Mouse (Mus musculus): Measurements from ENCODE around the gene Stac3. TPM values are rescaled to one million over a fixed set of nuclear protein-coding genes. Genes with fewer than 3 reads are reported as not detected.

Gene Stac3
- polyA plus RNA-seq, 1 experiment from 2014 or later = 0.31 TPM

DNA sequence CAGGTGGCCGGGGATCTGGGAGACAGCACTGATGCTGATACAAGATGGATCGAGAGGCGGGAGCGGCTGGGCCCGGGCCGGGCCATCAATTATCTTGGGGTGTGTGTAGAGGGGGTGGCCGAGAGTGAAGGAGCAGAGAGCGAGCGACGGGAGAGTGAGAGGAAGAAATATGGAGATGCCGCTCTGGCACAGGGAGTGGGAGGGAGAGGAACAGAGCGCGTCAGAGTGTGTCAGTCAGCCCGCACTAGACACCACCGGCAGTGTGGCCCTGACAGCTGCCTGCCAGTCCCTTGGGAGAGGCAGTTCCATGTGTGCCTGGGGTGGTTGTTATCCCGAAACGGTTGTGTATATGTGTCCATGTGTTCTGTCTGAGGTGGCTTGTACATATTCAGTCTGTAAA, 26.0 kb downstream of the Stac3 start:
- ATAC-seq (ENCODE audit: low read depth) = peak; percentile 53
- Histone ChIP-seq H3K4me2 (ENCODE audit: low read depth, low read length) (peak overlapping the region; percentile 86), H3K36me3 (ENCODE audit: control insufficient read depth, insufficient read depth, low read length) (no peaks in the 10 kb centered on the region), H3K27me3 (ENCODE audit: control insufficient read depth, insufficient read depth, low read length) (no peaks in the 10 kb centered on the region), H3K9ac (replicated peaks; ENCODE audit: low read depth, low read length) (peak overlapping the region; percentile 42), H3K4me1 (ENCODE audit: control insufficient read depth, insufficient read depth, low read length) (peaks cover 69% of the 10 kb centered on the region), H3K9me3 (ENCODE audit: control insufficient read depth, low read length) (no peaks in the 10 kb centered on the region), H3K4me3 (ENCODE audit: low read depth, low read length) (peak overlapping the region; percentile 3; the same call in 1 of the 2 replicates), H3K27ac (ENCODE audit: low read depth, low read length) (peak overlapping the region; percentile 84)
- WGBS = 2% methylated on average over 17 of the region's 17 CpGs

DNA sequence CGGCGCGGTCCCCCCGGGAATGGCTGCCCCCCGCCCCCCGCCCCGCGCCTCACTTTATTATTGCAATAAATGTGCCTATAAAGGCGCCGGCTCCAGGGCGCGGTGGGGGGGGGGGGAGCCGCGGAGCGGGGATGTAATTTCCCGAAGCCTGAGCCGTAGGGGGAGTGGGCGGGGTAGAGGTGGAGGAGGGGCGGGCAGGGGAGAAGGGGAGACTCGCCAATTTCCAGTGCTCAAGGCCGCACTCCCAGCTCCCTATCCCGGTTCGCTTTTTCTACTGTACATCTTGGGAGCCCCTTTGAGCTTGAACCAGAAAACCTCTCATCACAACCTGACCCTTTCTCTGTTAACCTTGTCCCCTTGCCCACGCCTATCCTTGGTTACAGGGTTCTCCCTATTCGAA, 29.5 kb downstream of the Stac3 start:
- H3K9me3 ChIP-seq (ENCODE audit: control insufficient read depth, low read length) = no peaks in the 10 kb centered on the region
- H3K27ac ChIP-seq (ENCODE audit: low read depth, low read length) = peak overlapping the region; percentile 84
- H3K9ac ChIP-seq (replicated peaks; ENCODE audit: low read depth, low read length) = peak overlapping the region; percentile 48
- H3K27me3 ChIP-seq (ENCODE audit: control insufficient read depth, insufficient read depth, low read length) = no peaks in the 10 kb centered on the region
- H3K4me3 ChIP-seq (ENCODE audit: low read depth, low read length) = peak overlapping the region; percentile 67
- no peaks in the 10 kb centered on the region for H3K36me3 ChIP-seq (ENCODE audit: control insufficient read depth, insufficient read depth, low read length)
- peaks cover 80% of the 10 kb centered on the region for H3K4me1 ChIP-seq (ENCODE audit: control insufficient read depth, insufficient read depth, low read length)
- WGBS = under 1% methylated on average over 21 of the region's 25 CpGs
- peak overlapping the region; percentile 86 for H3K4me2 ChIP-seq (ENCODE audit: low read depth, low read length)
- peak; percentile 3; the same call in 1 of the 2 replicates for ATAC-seq (ENCODE audit: low read depth)

DNA sequence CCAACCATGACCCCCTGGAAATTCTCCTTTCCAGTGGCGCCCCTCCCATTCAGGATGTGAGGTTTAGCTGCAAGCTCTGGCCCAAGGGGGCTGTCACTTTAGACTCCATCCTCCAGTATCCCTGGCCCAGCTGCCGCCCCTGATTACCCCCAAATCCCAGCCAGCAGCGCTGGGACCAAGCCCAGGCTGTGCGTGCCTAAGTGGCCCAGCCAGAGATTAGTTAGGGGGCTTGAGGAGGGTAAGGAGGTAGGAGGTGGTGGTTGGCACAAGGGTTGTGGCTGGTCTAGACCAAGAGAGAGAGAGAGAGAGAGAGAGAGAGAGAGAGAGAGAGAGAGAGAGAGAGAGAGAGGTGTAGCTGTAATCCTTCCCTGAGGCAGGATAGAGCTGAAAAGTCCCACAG, 30.1 kb downstream of the Stac3 start:
- Histone ChIP-seq H3K9ac (replicated peaks; ENCODE audit: low read depth, low read length) (peak overlapping the region; percentile 48), H3K4me2 (ENCODE audit: low read depth, low read length) (peak overlapping the region; percentile 86), H3K4me3 (ENCODE audit: low read depth, low read length) (peak overlapping the region; percentile 67), H3K9me3 (ENCODE audit: control insufficient read depth, low read length) (no peaks in the 10 kb centered on the region), H3K4me1 (ENCODE audit: control insufficient read depth, insufficient read depth, low read length) (peaks cover 80% of the 10 kb centered on the region), H3K36me3 (ENCODE audit: control insufficient read depth, insufficient read depth, low read length) (no peaks in the 10 kb centered on the region), H3K27me3 (ENCODE audit: control insufficient read depth, insufficient read depth, low read length) (no peaks in the 10 kb centered on the region), H3K27ac (ENCODE audit: low read depth, low read length) (peak overlapping the region; percentile 84)
- no peak for ATAC-seq (ENCODE audit: low read depth)
- 0% methylated on average over 4 of the region's 4 CpGs for WGBS

DNA sequence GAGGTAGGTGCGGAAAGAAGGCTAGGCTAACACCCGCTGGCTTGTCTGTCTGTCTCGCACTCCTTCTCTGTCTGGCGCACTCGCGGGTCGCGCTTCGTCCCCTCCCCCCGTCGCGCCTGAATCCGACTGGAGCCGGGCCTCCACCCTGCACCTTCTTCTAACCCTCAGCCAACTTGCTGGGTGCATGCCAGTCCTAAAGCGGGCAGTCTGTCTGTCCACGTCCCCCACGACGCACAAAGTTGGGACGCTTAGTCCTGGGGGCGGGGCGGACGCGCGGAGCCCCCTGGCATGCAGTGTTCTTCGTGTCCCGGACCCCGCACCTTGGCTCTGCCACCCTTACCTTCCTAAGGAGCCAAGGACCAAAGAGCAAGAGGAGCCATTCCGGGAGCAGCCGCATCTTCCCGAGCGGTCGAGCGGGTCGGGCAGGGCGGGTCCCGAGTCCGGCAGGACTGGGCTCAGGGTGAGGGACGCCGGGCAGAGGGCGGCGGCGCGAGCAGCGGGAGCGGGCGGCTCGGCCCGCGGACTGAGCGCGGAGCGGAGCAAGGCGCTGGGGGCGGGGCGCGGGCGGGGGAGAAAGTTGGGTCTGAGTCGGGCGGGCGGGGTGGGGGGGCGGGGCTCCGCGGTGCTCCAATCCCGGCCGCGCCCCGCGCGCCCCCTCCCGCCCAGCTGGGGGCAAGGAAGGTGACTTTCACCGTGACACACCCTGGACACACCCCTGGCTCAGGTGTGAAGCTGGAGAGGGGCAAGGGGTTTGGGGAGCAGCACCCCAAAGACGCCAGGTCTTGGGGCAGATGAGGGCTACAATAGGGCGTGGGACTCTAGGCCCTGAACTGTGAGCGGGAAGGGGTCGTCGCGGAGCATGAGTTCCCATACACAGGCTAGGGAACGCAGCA, 32.8 kb downstream of the Stac3 start, which contains the start of gene Nxph4:
Gene Nxph4 (minus strand): TSS at position 524 of the 893 bp plus-strand sequence.
- peaks cover 11% of the 10 kb centered on the region; the same call in 1 of the 2 replicates for H3K36me3 ChIP-seq (ENCODE audit: control insufficient read depth, insufficient read depth, low read length)
- peak within 1 kb of the TSS; percentile 86 for H3K4me2 ChIP-seq (ENCODE audit: low read depth, low read length)
- H3K27me3 ChIP-seq (ENCODE audit: control insufficient read depth, insufficient read depth, low read length) = no peaks in the 10 kb centered on the region
- WGBS = 0% methylated on average over 43 of the region's 78 CpGs
- H3K4me3 ChIP-seq (ENCODE audit: low read depth, low read length) = peak within 1 kb of the TSS; percentile 67
- H3K9ac ChIP-seq (replicated peaks; ENCODE audit: low read depth, low read length) = peak within 1 kb of the TSS; percentile 72
- H3K4me1 ChIP-seq (ENCODE audit: control insufficient read depth, insufficient read depth, low read length) = peaks cover 62% of the 10 kb centered on the region
- H3K9me3 ChIP-seq (ENCODE audit: control insufficient read depth, low read length) = no peaks in the 10 kb centered on the region
- ATAC-seq (ENCODE audit: low read depth) = no peak
- peak within 1 kb of the TSS; percentile 84 for H3K27ac ChIP-seq (ENCODE audit: low read depth, low read length)

DNA sequence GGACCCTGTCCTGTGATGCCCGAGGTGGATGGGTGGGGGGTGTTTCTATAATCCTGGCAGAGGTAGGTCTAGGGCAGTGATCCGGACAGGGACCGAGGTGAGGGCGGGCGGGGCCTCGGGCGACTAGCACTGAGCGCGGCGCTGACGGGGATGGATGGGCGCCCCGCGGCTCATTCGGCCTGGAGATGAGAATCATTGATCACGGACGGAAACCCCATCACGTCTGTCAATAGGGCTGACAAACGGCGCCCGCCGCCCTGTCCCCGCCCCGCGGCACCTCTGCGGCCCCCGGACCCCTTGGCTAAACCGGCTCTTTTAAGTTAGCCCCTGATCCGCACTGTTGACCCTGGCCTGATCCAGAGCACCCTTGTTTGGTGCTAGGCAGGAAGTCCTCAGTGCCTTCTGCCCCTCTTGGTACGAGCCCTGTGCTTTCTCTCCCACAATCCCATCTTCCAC, 33.5 kb downstream of the Stac3 start:
- ATAC-seq (ENCODE audit: low read depth) = peak; percentile 19; the same call in 1 of the 2 replicates
- peak overlapping the region; percentile 84; the same call in 1 of the 2 replicates for H3K27ac ChIP-seq (ENCODE audit: low read depth, low read length)
- no peaks in the 10 kb centered on the region for H3K9me3 ChIP-seq (ENCODE audit: control insufficient read depth, low read length)
- peaks cover 18% of the 10 kb centered on the region; the same call in 1 of the 2 replicates for H3K36me3 ChIP-seq (ENCODE audit: control insufficient read depth, insufficient read depth, low read length)
- H3K4me2 ChIP-seq (ENCODE audit: low read depth, low read length) = peak overlapping the region; percentile 86
- H3K9ac ChIP-seq (replicated peaks; ENCODE audit: low read depth, low read length) = peak overlapping the region; percentile 72
- peak overlapping the region; percentile 67 for H3K4me3 ChIP-seq (ENCODE audit: low read depth, low read length)
- no peaks in the 10 kb centered on the region for H3K27me3 ChIP-seq (ENCODE audit: control insufficient read depth, insufficient read depth, low read length)
- WGBS = 2% methylated on average over 25 of the region's 30 CpGs
- peaks cover 55% of the 10 kb centered on the region for H3K4me1 ChIP-seq (ENCODE audit: control insufficient read depth, insufficient read depth, low read length)

DNA sequence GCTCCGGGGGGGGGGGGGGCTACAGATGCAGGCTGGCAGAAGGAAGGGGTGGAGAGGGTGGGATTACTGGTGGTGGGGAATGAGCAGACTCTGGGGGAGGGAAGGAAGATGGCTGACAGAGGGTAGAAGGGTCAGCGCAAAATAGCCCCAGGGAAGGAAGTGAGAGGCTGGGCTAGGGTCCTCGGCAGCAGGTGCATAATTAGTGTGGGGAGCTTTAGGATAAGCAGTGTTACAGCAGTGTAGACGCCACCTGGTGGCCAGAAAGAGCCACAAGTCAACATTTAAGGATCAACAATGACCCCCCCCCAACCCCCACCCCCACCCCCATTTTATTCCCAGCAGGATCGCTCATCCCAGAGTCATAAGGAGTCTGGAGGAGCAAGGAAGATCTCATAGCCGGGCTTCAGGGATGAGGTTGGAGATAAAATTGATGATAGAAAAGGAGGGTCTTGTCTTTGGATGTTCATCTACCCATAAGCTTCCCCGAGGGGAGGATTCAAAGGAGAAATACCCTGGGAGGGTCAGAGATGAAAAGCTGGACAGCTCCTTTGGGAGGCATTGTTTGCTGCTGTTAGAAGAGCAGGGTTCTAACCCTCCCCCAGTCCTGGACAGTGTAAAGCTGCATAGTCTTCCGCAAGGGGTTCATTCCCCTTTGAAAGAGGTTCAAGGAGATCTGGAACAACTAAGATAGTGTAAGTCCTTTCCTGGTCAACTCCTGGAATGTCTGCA, 35.3 kb downstream of the Stac3 start:
- WGBS = 9% methylated on average over 8 of the region's 8 CpGs
- Histone ChIP-seq H3K9ac (replicated peaks; ENCODE audit: low read depth, low read length) (no peak overlapping the region), H3K36me3 (ENCODE audit: control insufficient read depth, insufficient read depth, low read length) (peaks cover 33% of the 10 kb centered on the region), H3K4me2 (ENCODE audit: low read depth, low read length) (peak overlapping the region; percentile 23; the same call in 1 of the 2 replicates), H3K27me3 (ENCODE audit: control insufficient read depth, insufficient read depth, low read length) (no peaks in the 10 kb centered on the region), H3K27ac (ENCODE audit: low read depth, low read length) (peak overlapping the region; percentile 62), H3K4me3 (ENCODE audit: low read depth, low read length) (no peak overlapping the region), H3K4me1 (ENCODE audit: control insufficient read depth, insufficient read depth, low read length) (peaks cover 41% of the 10 kb centered on the region), H3K9me3 (ENCODE audit: control insufficient read depth, low read length) (no peaks in the 10 kb centered on the region)
- ATAC-seq (ENCODE audit: low read depth) = peak; percentile 12; the same call in 1 of the 2 replicates

DNA sequence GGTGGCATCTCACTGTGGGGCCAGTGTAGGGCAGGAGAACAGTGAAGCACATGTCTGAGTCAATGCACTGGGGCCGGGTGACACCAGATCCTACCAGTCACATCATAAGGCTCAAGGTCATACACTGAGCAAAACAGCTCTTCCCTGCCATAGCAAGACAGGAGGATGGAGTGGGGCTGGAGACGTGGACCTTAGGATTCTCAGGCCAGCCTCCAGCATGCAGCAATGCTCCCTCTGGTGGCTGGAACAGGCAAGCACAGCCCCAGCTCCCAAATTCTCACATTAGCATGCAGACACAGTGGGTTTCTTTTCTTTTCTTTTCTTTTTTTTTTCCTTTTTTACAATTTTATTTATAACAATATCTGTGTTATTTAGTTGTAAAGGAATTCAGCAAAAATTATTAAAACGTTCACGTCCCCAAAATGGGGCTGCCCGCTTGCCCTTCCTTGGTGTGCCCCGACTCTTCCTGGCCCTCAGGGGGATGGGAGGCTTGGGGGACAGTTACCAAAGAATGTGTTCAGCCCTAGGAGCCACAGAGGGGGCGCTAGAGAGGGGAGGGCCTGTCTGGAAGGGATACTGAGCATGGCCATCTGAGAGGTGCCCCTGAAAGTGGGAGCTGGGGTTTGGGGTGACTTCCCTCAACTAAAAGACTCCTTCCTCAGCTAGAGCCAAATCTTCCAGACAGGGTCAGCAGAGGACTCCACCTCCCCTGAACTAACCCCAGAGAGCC, 36.5 kb downstream of the Stac3 start:
- Histone ChIP-seq H3K9ac (replicated peaks; ENCODE audit: low read depth, low read length) (no peak overlapping the region), H3K4me2 (ENCODE audit: low read depth, low read length) (no peak overlapping the region), H3K27ac (ENCODE audit: low read depth, low read length) (0 out of 2 replicates have a peak overlapping the region, but pooled peaks have one; percentile 57), H3K36me3 (ENCODE audit: control insufficient read depth, insufficient read depth, low read length) (peaks cover 44% of the 10 kb centered on the region), H3K9me3 (ENCODE audit: control insufficient read depth, low read length) (no peaks in the 10 kb centered on the region), H3K4me1 (ENCODE audit: control insufficient read depth, insufficient read depth, low read length) (peaks cover 36% of the 10 kb centered on the region), H3K27me3 (ENCODE audit: control insufficient read depth, insufficient read depth, low read length) (no peaks in the 10 kb centered on the region), H3K4me3 (ENCODE audit: low read depth, low read length) (no peak overlapping the region)
- WGBS = 22% methylated on average over 7 of the region's 7 CpGs
- peak; percentile 12; the same call in 1 of the 2 replicates for ATAC-seq (ENCODE audit: low read depth)

DNA sequence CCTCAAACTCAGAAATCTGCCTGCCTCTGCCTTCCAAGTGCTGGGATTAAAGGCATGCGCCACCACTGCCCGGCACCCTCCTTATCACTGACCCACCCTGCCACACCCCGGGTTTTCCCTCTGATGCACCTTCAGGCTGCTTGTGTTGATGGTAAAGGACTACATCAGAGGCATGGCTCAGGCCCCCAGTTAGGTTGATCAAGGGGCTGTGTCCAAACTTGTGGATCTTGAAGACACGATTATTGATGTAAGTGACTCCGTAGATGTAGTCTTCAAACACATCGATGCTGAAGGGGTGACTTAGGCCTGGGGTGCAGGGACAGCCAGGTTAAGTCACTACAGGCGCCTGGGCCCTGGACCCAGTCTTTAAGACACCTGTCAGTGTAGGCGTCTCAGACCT, 40.0 kb downstream of the Stac3 start:
- no peak for ATAC-seq (ENCODE audit: low read depth)
- Histone ChIP-seq H3K9me3 (ENCODE audit: control insufficient read depth, low read length) (no peaks in the 10 kb centered on the region), H3K9ac (replicated peaks; ENCODE audit: low read depth, low read length) (no peak overlapping the region), H3K27me3 (ENCODE audit: control insufficient read depth, insufficient read depth, low read length) (no peaks in the 10 kb centered on the region), H3K36me3 (ENCODE audit: control insufficient read depth, insufficient read depth, low read length) (peaks cover 71% of the 10 kb centered on the region), H3K4me2 (ENCODE audit: low read depth, low read length) (no peak overlapping the region), H3K4me1 (ENCODE audit: control insufficient read depth, insufficient read depth, low read length) (peaks cover 8% of the 10 kb centered on the region; the same call in 1 of the 2 replicates), H3K4me3 (ENCODE audit: low read depth, low read length) (no peak overlapping the region), H3K27ac (ENCODE audit: low read depth, low read length) (no peak overlapping the region)
- WGBS = 99% methylated on average over 8 of the region's 8 CpGs

Data from neural tube, embryonic 14.5 days (tissue).